Mouse (Mus musculus) cerebellum, adult 9-10 months (tissue): ENCODE measurements around the gene Spag8.

Experiments
- DNase-seq: peaks from one replicate; pipeline ENCODE4 v3.0.0; 2022

Spag8 gene

GRCm38 (mm10) chr4:43649783-43650182 lies 3.6 kb downstream of the Spag8 start:
- peak; percentile 26 for DNase-seq

DNA sequence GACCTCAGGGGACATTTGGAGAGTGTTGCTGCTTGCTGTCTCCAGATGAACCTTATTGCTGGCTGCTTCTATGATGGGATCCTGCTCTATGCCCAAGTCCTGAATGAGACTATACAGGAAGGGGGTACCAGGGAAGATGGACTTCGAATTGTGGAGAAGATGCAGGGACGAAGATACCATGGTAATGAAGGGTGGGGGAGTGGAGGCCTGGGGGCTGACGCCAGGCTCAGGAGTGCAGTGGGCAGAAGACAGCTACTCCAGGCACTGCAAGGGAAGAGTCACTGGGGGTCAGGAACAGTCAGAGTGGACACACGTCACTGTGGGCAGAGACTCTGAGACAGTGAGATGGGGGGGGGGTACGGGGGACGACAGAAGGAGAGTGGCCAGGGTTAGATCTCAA lies 12.9 kb downstream of the Spag8 start:
- no peak for DNase-seq

GRCm38 (mm10) chr4:43640076-43640475 lies 13.3 kb downstream of the Spag8 start:
- DNase-seq, result no peak

GRCm38 (mm10) chr4:43636751-43637150 lies 16.6 kb downstream of the Spag8 start:
- peak; percentile 6 for DNase-seq

DNA sequence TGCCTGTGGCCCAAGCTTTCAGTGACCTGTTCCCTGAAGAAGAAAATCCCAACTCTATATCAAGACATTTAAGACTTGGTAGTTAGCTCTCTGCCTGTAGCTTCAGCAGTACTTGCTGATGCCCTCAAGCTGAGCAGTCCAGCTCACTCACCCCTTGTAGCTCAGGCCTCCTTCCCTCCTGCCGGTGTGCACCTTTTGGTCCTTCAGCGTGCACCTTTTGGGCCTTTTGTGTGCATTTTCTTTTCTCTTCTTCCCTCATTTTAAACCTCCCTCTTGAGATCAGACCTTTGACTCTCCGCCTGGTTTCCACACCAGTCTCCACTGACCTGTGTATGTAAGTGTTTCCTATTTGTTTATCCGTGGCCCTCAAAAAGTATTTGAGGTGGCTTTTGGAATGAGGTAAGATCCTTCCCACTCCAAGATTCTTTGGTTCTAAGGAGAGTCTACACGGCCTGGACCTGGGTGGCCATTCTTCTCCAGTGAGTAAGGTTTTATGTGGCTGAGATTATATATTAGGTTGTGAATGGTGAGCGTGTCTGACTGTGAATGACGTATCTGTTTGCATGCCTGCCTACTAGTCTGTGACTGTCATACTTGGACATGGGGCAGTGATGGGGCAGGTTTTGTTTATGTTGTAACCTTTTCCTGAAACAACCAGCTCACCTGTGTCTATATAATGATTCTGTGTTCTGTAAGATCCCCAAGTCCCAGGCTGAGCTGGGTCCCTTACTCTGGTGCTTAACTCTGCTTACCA lies 18.6 kb downstream of the Spag8 start:
- peak; percentile 3 for DNase-seq

GRCm38 (mm10) chr4:43633736-43634135 lies 19.7 kb downstream of the Spag8 start:
- no peak for DNase-seq

DNA sequence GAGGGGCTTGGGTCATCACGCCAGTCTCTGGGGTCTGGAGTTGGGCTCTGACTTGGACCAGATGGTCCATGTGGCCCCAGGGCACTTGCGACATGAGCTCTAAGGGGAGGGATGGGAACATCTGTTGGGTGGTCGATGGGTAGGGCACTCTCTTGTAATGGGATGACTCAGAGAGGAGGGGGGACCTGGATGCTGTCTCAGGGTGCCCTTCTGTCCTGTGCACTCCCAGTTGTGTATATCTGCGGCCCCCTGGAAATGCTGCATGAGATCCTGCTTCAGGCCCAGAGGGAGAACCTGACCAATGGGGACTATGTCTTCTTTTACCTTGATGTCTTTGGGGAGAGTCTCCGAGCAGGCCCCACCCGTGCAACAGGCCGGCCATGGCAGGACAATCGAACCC lies 20.1 kb downstream of the Spag8 start:
- DNase-seq, result peak; percentile 27

DNA sequence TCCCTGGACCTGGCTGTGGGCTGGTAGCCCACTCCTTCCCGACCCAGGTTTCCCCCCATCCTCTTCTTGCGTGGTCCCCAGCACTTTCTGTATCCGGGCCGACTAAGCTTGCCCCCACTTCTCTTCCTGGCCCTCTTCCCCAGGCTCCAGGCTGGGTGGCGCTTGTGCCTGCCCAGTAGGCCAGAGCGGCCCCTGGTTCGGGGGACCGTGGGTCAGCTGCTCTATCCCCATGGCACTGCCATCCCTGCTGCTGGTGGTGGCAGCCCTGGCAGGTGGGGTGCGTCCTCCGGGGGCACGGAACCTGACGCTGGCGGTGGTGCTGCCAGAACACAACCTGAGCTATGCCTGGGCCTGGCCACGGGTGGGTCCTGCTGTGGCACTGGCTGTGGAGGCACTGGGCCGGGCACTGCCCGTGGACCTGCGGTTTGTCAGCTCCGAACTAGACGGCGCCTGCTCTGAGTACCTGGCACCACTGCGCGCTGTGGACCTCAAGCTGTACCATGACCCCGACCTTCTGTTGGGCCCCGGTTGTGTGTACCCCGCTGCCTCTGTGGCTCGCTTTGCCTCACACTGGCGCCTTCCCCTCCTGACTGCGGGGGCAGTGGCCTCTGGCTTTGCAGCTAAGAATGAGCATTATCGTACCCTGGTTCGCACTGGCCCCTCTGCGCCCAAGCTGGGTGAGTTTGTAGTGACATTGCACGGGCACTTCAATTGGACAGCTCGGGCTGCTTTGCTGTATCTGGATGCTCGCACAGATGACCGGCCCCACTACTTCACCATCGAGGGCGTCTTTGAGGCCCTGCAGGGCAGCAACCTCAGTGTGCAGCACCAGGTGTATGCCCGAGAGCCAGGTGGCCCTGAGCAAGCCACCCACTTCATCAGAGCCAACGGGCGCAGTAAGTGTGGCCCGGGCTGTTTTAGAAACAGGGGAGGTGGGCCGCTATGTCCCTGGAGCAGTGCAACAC lies 21.2 kb downstream of the Spag8 start:
- peak; percentile 70 for DNase-seq

GRCm38 (mm10) chr4:43631046-43631955 lies 22.1 kb downstream of the Spag8 start, which contains the start of gene Npr2:
TSS of gene Npr2 (plus strand) at chr4:43631935.
- peak; percentile 52 for DNase-seq

GRCm38 (mm10) chr4:43630671-43631045 lies 22.7 kb downstream of the Spag8 start:
- no peak for DNase-seq

DNA sequence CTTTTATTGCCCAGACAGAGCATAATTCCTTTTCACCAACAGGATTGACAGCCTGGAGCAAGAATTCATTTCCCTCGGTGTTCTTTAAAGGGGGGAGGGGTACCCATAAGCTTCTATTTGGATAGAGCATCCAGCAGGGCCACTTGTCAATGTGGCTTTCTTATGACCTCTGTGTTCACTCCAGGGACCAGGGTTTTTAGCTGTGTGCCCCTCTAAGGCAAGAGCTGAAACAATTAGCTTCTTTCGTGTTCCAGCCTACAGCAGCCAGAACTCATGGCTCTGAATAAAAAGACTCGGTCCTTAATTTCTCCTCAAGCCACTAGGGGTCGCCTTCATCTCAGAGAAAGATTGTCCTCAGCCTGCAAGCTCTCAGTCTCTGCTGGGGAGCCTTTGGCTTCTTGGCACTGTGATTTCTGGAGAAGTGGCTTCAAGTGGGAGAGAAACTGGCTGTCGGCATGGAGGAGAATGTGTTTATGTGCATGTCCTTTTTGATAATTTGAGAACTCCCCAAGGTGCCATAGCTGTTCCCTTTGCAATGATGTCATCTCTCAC lies 23.3 kb downstream of the Spag8 start:
- peak; percentile 96 for DNase-seq

DNA sequence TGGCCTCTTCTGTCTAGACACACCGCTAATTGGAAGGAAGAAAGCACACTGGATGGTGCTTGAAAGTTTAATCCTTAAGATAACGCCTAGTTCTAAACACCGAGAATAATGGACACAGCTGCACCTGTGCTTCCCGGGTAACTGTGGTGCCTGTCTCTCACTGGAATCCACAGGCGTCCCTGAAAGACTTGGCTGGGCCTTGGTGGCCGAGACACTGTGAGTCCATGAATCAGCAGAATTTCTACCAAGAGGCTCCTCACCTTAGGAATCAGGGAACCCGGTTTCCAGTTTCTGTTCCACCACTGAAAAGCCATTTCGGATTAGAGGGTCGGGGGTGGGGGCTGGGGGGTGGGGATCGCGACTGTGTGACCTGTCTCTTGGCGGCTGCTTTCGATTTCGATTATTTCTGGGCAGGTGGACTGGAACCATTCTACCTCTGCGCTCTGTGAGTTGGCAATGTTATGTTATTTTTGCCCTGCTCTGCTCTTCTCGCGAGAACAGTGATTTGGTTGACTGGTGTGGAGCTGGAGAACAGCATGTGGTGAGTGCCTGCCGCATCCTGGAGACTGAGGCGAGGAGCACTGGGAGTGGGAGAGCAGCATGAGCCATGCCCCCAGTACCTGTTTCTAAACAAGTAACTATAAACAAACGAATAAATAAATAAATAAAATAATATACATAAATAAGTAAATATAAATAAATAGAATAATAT lies 24.1 kb downstream of the Spag8 start:
- DNase-seq, result peak; percentile 76

- DNase-seq, result no peak
Observed at GRCm38 (mm10) chr4:43620146-43620778, 33.1 kb downstream of the Spag8 start.

DNA sequence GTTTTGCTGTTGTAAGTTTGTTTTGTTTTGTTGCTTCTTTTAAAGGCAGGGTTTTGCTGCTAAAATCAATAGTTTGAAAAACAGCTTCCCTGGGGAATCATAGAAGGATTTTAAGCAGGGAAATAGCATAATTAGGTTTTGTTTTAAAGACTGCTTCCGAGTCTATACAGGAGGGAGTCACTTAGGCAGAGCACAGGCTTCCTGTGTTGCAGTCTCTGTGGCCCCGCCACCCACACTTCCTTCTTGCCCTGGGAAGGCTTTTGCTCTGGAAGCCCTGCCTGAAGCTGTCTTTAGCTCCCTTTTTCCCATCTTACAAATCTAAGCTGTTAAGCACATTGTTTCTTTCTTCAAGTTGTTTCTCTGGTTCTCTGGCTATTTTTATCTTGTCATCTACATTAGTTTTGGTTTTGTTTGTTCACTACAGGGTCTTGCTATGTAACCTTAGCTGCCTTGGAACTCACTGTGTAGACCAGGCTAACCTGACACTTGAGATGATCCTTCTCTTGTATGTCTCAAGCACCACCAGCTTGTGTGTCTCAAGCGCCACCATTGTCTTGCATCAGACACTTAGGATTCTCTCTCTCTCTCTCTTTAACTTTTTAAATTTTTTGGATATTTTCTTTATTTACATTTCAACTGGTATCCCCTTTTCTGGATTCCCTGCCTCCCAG lies 40.2 kb downstream of the Spag8 start:
- no peak for DNase-seq

DNA sequence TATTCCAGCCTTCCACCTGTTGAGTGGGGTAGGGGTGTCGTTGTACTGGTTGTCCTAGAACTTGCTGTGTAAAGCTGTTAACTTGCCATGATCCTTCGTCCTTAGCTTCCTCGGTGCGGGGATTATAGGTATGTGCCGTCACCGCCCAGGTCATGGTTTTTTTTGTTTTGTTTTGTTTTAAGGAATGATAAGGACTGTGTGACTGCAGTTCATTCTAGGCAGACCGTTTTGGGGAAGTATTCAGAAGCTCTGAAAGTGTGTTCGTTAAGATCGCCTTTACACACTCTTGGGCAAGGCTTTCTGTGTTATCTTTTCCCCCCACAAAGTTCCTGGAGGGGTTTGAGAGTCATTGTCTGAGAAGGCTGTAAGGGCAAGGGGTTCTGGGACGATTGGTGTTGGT lies 40.9 kb downstream of the Spag8 start:
- no peak for DNase-seq

DNA sequence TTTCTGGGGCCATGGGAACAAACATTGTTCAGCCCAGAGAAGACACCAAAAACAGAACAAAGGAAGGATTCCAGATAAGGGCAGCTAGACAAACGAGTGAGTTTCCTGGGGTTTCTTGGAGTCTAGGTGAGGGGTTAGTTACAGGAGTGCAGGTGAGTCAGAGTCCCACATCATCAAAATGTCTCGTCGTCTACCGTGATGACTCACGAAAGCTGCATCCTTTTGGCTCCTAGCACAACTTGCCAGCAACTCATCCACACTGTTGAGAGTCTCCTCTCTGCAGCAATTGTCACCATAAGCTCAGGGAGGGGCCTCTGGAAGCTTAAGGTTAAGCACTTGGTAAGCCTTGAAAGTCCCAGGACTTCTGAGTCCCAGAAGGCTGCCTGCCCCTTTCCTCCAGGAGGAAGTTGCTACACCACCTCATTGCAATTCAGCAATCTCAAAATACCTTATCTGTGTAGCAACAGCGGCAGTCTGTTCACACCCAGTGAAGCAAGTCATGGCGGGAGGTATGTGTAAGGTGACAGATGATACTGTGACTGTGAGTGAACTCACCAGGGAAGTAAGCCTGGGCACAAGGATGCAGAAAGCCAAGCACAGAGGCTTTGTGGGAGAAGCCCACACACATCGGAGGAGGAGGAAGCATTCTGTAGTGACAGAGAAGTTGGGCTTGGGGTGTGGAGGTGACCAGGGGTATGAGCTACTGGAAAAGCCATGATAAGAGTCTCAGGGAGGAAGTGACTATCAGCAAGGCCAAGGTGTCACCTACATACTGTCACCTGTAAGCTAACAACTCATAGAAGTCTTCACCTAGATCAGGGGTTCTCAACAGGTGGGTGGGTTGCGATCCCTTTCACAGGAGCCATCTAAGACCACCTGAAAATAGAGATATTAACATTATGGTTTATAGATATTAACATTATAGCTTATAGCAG lies 48.4 kb downstream of the Spag8 start:
- no peak for DNase-seq

DNA sequence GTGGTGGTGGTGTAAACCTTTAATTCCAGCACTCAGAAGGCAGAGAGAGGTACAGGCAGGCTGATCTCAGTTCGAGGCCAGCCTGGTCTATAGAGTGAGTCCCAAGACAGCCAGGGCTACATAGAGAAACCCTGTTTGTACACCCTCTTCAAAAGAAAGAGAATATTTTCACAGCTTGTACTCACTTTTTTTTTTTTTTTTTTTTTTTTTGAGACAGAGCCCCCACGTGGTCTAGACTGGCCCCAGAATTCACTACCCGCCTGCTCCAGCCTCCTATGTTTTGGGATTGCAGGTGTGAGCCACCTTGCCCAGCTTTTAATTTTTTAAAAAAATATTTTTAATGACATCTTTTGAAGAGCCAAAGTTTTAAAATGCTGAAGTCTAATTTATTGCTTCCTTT lies 49.3 kb downstream of the Spag8 start:
- DNase-seq, result no peak
